Mouse (Mus musculus) cerebellum, postnatal 36 days (tissue): ENCODE measurements around the gene Tctn1.
A peak's percentile ranks its signal among the peaks of the same experiment; 100 is the strongest.

Experiments
- DNase-seq, 2 experiments: peaks; one replicate each; pipeline ENCODE4 v3.0.0; 2021 to 2022; ENCODE audit warnings: mixed read lengths in 2 of 2

Tctn1 gene

GRCm38 (mm10) chr5:122285029-122285766, 20.9 kb upstream of the Tctn1 start:
- DNase-seq, result peak; percentile 60 to 68

GRCm38 (mm10) chr5:122284183-122285028, 20.1 kb upstream of the Tctn1 start, which contains the start of gene Pptc7:
Gene Pptc7, plus strand, starts transcription at chr5:122284365.
- DNase-seq, result peak; percentile 90 to 93

GRCm38 (mm10) chr5:122283828-122284182, 19.5 kb upstream of the Tctn1 start:
- no peak for DNase-seq

GRCm38 (mm10) chr5:122280827-122281462, 16.7 kb upstream of the Tctn1 start:
- DNase-seq, result peak in 1 of 2 experiments; percentile 20

- DNase-seq, result no peak
Measured at GRCm38 (mm10) chr5:122280422-122280826, 16.2 kb upstream of the Tctn1 start.

- peak in 1 of 2 experiments; percentile 39 for DNase-seq
Measured at GRCm38 (mm10) chr5:122279799-122280421, 15.7 kb upstream of the Tctn1 start.

GRCm38 (mm10) chr5:122278946-122279345, 14.7 kb upstream of the Tctn1 start:
- peak; percentile 62 to 69 for DNase-seq

- DNase-seq, result no peak
Measured at GRCm38 (mm10) chr5:122274785-122275184, 10.5 kb upstream of the Tctn1 start.

- no peak for DNase-seq
Measured at GRCm38 (mm10) chr5:122272821-122273220, 8.6 kb upstream of the Tctn1 start.

GRCm38 (mm10) chr5:122268858-122269604, 4.8 kb upstream of the Tctn1 start:
- no peak for DNase-seq

GRCm38 (mm10) chr5:122267899-122268298, 3.6 kb upstream of the Tctn1 start:
- DNase-seq, result peak; percentile 81 to 88

GRCm38 (mm10) chr5:122267136-122267535, 2.9 kb upstream of the Tctn1 start:
- DNase-seq, result no peak

GRCm38 (mm10) chr5:122265942-122266341, 1.7 kb upstream of the Tctn1 start:
- no peak for DNase-seq

- DNase-seq, result no peak
Measured at GRCm38 (mm10) chr5:122265187-122265586, 927 bp upstream of the Tctn1 start.

GRCm38 (mm10) chr5:122262104-122262503, 2.2 kb downstream of the Tctn1 start:
- no peak for DNase-seq

GRCm38 (mm10) chr5:122258027-122258741, 6.1 kb downstream of the Tctn1 start:
- no peak for DNase-seq

GRCm38 (mm10) chr5:122251895-122252606, 12.2 kb downstream of the Tctn1 start:
- peak; percentile 36 for DNase-seq

- peak; percentile 52 to 68 for DNase-seq
Measured at GRCm38 (mm10) chr5:122249281-122249680, 15.0 kb downstream of the Tctn1 start.

GRCm38 (mm10) chr5:122247934-122248333, 16.3 kb downstream of the Tctn1 start:
- no peak for DNase-seq

GRCm38 (mm10) chr5:122247529-122247928, 16.7 kb downstream of the Tctn1 start:
- DNase-seq, result no peak
